8 mouse cellular contexts compared by ENCODE assay signal in genomic region chr2:92185062-92185765, GRCm38 (mm10).
DNase-seq lines count a peak whose midpoint lies in the region; ATAC-seq and TF ChIP-seq lines count a peak whose summit lies in the region.

No protein-coding gene starts in this region.

- no peak for DNase-seq in ES-E14 (ENCODE audit: low read depth, low spot score)
- DNase-seq in layer of hippocampus, postnatal 36 days = peak; percentile 39 to 45
- DNase-seq in lung, postnatal 4 days = peak; percentile 62 to 68
- DNase-seq in right cerebral cortex, postnatal 10 days (ENCODE audit: low spot score in 2 of 2) = peak; percentile 49 to 51
- DNase-seq in urinary bladder, postnatal 4 days (ENCODE audit: low spot score in 2 of 2) = peak; percentile 43 to 63

- in situ Hi-C loops in ES-E14 (cut with MboI; ENCODE audit: low sequenced_read_pairs in 2 of 2, unreplicated experiment in 2 of 2) = no loop called here

- H3K4me3 ChIP-seq in ES-E14 (ENCODE audit: insufficient read depth in 1 of 2, low read depth in 1 of 2, low read length in 2 of 2, poor library complexity in 1 of 2, severe bottlenecking in 1 of 2) = peak overlapping the region; percentile 77 to 87
- peak overlapping the region; percentile 91 for H3K4me3 ChIP-seq in forebrain, embryonic 16.5 days (replicated peaks; ENCODE audit: low read length)

- H3K27me3 ChIP-seq in forebrain, embryonic 16.5 days (replicated peaks; ENCODE audit: control insufficient read depth, insufficient read depth, low read length) = no peaks in the 10 kb centered on the region

- peak overlapping the region; percentile 65 for H3K4me2 ChIP-seq in forebrain, embryonic 16.5 days (ENCODE audit: low read length)

- H3K36me3 ChIP-seq in ES-E14 (ENCODE audit: control insufficient read depth, insufficient read depth, low read length, poor library complexity, severe bottlenecking) = no peaks in the 10 kb centered on the region
- no peaks in the 10 kb centered on the region for H3K36me3 ChIP-seq in forebrain, embryonic 16.5 days (ENCODE audit: control insufficient read depth, insufficient read depth)

- H3K9ac ChIP-seq in ES-E14 (ENCODE audit: insufficient read depth, low read depth, low read length, poor library complexity, severe bottlenecking) = peak overlapping the region; percentile 81
- H3K9ac ChIP-seq in forebrain, embryonic 16.5 days (replicated peaks; ENCODE audit: low read depth, low read length) = peak overlapping the region; percentile 84

- under 1% methylated on average over 42 of the region's 47 CpGs for WGBS in forebrain, embryonic 16.5 days

- H3K27ac ChIP-seq in ES-E14 (ENCODE audit: insufficient read depth, low read depth, low read length, poor library complexity, severe bottlenecking) = peak overlapping the region; percentile 86
- peak overlapping the region; percentile 99 for H3K27ac ChIP-seq in forebrain, embryonic 16.5 days (ENCODE audit: low read length)

- peak; percentile 16; the same call in 1 of the 2 replicates for ATAC-seq in cerebellum, adult (ENCODE audit: insufficient number of reproducible peaks, low FRiP score, low TSS enrichment)
- peak; percentile 34 for ATAC-seq in forebrain, embryonic 16.5 days
- peak; percentile 19 to 25; a peak in 1 of 4 replicates for ATAC-seq in hematopoietic stem cell, adult 5-6 weeks (replicated peaks in 1 of 2; ENCODE audit: insufficient read depth in 1 of 2, low FRiP score in 2 of 2, low TSS enrichment in 1 of 2, low read depth in 1 of 2, poor library complexity in 2 of 2, severe bottlenecking in 2 of 2)

- H3K9me3 ChIP-seq in ES-E14 (ENCODE audit: control insufficient read depth, insufficient read depth, low read depth, low read length) = no peaks in the 10 kb centered on the region
- H3K9me3 ChIP-seq in forebrain, embryonic 16.5 days (ENCODE audit: control insufficient read depth, low read length) = no peaks in the 10 kb centered on the region

- peaks cover 3 to 4% of the 10 kb centered on the region in 2 experiments; a peak in 3 of 4 replicates for H3K4me1 ChIP-seq in ES-E14 (ENCODE audit: control insufficient read depth in 2 of 2, insufficient read depth in 2 of 2, low read length in 2 of 2, poor library complexity in 1 of 2)
- H3K4me1 ChIP-seq in forebrain, embryonic 16.5 days (replicated peaks; ENCODE audit: control insufficient read depth, insufficient read depth, low read length) = peaks cover 30% of the 10 kb centered on the region

TF ChIP-seq in ES-E14, 5 proteins besides CTCF, POLR2A, EP300 and RAD21:
- TF ChIP-seq HCFC1 (IDR thresholded peaks at IDR 0.05; ENCODE audit: borderline replicate concordance, insufficient read depth, low read length) (no peak), ZNF384 (IDR thresholded peaks at IDR 0.05; ENCODE audit: low read depth, low read length) (peak; percentile 70; the same call in 1 of the 2 replicates), CHD2 (IDR thresholded peaks at IDR 0.05; ENCODE audit: low read depth, low read length) (no peak), ZC3H11A (IDR thresholded peaks at IDR 0.05; ENCODE audit: borderline replicate concordance, low read depth, low read length) (no peak), MAFK (IDR thresholded peaks at IDR 0.05; ENCODE audit: insufficient read depth, low read depth, low read length) (no peak)
TF ChIP-seq in ES-E14: peak in this region for 1.
